Mouse (Mus musculus) heart, postnatal 25 days (tissue): ENCODE results near the gene Pnmal2. TPM values are rescaled to one million over a fixed set of nuclear protein-coding genes. Genes with fewer than 3 reads are reported as not detected.
A peak's percentile ranks its signal among the peaks of the same experiment; 100 is the strongest.

Source experiments
- DNase-seq: peaks from one replicate; pipeline ENCODE4 v3.0.0; 2022; ENCODE audit warnings: low spot score
- intact Hi-C: fragments of 180-260 bp; cut with DNase I; formaldehyde crosslinking; loops from one replicate; pipeline ENCODE4 v1.15.1; 2025
- total RNA-seq, 2 experiments: library from RNA; stranded (reverse); gene quantifications; 2 replicates each; pipeline ENCODE4 v1.2.3; 2021

The Pnmal2 gene
- 1 to 10 TPM; 3.7 to 4.1 TPM for total RNA-seq

- intact Hi-C loops, result no loop called here
- peak; percentile 61 for DNase-seq
Measured at GRCm38 (mm10) chr7:16944061-16944807, at the start of gene Pnmal2. Pnmal2 (plus strand) TSS chr7:16944682.

DNA sequence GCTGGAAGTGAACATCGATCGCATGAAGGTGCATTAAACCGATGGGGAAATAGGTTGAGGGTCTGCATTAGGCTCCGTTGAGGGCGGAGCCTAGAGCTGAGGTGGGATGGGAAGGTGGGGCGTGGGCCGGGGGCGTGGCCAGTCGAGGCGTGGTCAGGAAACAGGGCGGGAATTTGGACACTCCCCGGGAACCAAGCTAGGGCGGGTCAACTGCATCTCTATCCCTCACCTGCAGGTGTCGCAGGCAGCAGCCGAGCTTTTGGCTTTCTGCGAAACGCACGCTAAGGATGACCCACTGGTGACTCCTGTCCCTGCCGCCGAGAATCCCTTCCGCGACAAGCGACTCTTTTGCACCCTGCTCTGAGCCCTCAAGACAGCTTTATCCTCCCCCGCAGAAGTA, 49.5 kb upstream of the Pnmal2 start:
- intact Hi-C loops, result loop anchor here (1.0 to 10.0 kb wide), 2 partner anchors 17 to 150 kb away; no protein-coding TSS in a partner anchor
- peak; percentile 59 for DNase-seq

- intact Hi-C loops, result loop anchor here (1.0 to 10.0 kb wide), 2 partner anchors 17 to 151 kb away; no protein-coding TSS in a partner anchor
- no peak for DNase-seq
Measured at GRCm38 (mm10) chr7:16895511-16895910, 49.0 kb upstream of the Pnmal2 start.

- intact Hi-C loops, result no loop called here
- no peak for DNase-seq
Measured at GRCm38 (mm10) chr7:16900526-16900925, 44.0 kb upstream of the Pnmal2 start.

GRCm38 (mm10) chr7:16903439-16903955, 41.0 kb upstream of the Pnmal2 start:
- no peak for DNase-seq
- intact Hi-C loops, result no loop called here

GRCm38 (mm10) chr7:16904120-16904675, 40.3 kb upstream of the Pnmal2 start:
- intact Hi-C loops, result no loop called here
- DNase-seq, result no peak

DNA sequence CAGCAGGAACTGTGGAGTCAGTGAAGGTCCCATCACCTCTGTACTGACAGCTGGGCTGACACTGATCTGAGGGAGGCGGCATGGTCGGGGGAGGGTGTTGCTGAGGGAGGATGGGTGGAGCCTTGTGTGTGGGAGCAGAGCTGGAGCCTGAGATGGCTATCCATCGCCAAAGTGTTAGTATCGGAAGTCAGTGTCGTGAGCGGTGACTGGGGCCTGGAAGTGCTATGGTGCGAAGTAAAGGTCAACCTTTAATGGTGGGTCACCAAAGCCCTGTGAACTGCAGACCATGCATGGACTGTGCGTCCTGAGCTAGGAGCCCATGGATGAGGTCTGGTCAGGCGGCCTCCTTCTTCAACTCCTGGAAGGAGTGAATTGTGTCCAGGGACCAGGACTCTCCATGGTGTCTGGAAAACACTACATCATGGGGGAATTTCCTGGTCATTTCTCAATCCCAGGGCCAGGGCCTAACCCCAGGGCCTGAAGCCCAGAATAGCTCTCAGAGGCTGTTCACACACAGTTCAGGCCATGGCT, 38.9 kb upstream of the Pnmal2 start:
- intact Hi-C loops, result no loop called here
- peak; percentile 55 for DNase-seq

GRCm38 (mm10) chr7:16906281-16906680, 38.2 kb upstream of the Pnmal2 start, which contains the start of gene Ptgir:
Ptgir (plus strand) TSS chr7:16906490.
- intact Hi-C loops, result no loop called here
- peak; percentile 74 for DNase-seq

GRCm38 (mm10) chr7:16906889-16907559, 37.5 kb upstream of the Pnmal2 start:
- intact Hi-C loops, result no loop called here
- DNase-seq, result no peak

DNA sequence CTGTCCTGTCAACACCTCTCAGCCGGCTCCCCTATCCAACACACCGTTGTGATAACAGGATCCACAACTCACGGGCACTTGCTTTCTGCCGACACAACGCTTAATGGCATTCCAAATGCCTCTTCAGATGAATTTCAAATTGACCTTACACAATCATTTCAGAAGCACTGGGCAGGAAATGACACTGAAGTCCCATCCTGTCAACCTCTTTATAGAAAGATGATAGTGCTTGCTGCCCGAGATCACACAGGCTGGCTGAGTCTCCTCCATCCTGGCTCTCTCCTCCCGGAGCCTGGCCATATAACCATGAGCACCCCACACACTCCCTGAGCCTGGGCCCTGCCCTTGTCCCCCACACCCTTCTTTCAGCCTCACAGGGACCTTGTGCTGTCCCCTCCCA, 36.6 kb upstream of the Pnmal2 start:
- DNase-seq, result no peak
- intact Hi-C loops, result no loop called here

DNA sequence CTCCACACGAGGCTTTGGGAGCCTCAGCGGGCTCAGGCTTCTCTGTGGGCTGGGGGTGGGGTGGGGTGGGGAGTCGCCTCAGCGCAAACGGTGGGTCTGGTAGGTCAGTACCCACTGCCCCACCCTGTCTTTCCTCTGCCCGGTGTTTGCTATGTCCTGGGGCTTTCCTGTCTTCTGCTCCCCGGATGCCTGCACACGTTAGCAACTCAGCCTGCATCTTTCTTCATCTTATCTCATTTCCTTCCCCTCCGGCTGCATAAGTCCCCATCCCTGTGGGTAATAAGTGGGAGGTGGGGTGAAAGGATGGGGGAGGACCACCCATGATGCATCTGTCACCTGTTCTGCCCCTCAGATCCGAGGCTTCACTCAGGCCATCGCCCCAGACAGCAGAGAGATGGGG, 36.1 kb upstream of the Pnmal2 start:
- intact Hi-C loops, result no loop called here
- DNase-seq, result no peak

- intact Hi-C loops, result no loop called here
- no peak for DNase-seq
Measured at GRCm38 (mm10) chr7:16908859-16909258, 35.6 kb upstream of the Pnmal2 start.

DNA sequence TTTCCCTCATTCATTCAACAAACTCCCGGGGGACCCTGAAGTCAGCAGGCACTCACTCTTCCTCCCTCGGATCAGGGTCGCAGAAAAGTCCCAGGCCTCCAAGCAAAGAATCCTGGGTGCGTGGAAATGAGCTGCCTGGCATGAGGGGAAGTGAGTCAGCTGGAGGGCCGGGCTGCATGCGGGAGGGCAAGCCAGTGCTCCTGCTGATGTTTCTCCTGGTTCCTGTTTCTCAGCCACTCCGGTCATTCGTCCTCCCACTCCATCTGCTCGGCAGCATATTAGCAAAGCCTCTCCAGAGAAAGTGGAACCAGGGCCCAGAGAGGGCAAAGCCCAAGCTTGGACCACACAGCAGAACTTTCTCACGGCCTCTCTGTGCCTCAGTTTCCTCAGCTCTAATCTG, 34.6 kb upstream of the Pnmal2 start:
- intact Hi-C loops, result no loop called here
- DNase-seq, result no peak

DNA sequence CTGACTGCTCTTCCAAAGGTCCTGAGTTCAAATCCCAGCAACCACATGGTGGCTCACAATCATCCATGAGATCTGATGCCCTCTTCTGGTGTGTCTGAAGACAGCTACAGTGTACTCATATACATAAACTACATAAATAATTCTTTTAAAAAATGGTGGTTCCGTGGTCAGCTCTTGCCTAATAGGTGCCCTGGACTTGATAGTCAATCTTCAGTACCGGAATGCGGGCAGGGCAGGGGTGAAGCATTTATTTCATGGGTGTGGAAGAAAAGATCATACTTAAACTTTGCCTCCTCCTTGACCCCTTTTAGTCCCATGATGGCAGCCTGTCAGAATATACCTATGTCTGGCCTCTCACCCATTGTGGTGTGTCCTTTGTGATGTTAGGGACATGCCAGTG, 32.6 kb upstream of the Pnmal2 start:
- intact Hi-C loops, result loop anchor here (1.0 kb wide), 1 partner anchor 17 kb away; no protein-coding TSS in a partner anchor
- DNase-seq, result no peak

- intact Hi-C loops, result loop anchor here (1.0 kb wide), 1 partner anchor 17 kb away; no protein-coding TSS in a partner anchor
- peak; percentile 60 for DNase-seq
Measured at GRCm38 (mm10) chr7:16912360-16912759, 32.1 kb upstream of the Pnmal2 start.

GRCm38 (mm10) chr7:16913806-16914452, 30.6 kb upstream of the Pnmal2 start:
- intact Hi-C loops, result loop anchor here (2.0 kb wide), 1 partner anchor 41 kb away; no protein-coding TSS in a partner anchor
- no peak for DNase-seq

DNA sequence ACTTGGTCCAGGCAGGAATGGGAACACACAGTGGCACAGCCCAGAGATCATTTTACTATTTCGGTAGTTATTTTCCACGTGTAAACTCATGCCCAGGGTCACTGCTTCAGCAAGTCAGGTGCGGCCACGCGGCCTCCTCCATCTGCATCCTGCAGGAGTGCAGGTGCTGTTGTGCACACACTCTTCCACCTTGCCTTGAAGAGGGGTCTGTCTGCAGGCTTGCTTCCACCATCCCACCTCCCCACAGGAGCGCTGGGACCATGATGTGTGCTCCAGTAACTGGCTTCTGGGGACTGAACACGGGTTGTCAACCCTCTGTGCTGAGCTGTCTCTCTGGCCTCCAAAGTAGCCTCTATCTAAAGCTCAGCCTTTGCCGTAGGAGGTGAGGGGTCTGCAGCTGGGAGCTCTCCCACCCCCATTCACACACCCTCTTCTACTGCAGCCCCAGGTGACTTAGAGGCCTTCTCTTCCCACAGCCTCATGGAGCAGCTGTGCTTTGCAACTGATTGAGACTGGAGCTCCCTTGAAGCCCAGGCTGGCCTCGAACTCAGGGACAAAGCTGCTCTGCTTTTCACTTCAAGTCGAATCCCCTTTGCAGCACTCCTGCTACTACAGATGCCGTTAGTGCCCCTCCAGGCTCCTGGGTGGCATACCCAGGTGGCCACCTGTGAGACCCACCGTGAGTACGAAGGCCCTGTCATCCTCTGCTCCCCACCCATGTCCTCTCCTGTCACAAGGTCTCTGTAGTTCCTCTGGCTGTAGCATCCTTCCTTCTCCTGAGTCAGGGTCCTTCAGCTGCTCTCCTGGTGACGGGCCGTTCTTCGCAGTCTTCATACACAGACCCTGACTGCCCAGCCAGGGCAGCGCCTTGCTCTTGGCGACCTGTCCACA, 29.8 kb upstream of the Pnmal2 start:
- intact Hi-C loops, result loop anchor here (2.0 kb wide), 1 partner anchor 42 kb away; no protein-coding TSS in a partner anchor
- DNase-seq, result no peak

DNA sequence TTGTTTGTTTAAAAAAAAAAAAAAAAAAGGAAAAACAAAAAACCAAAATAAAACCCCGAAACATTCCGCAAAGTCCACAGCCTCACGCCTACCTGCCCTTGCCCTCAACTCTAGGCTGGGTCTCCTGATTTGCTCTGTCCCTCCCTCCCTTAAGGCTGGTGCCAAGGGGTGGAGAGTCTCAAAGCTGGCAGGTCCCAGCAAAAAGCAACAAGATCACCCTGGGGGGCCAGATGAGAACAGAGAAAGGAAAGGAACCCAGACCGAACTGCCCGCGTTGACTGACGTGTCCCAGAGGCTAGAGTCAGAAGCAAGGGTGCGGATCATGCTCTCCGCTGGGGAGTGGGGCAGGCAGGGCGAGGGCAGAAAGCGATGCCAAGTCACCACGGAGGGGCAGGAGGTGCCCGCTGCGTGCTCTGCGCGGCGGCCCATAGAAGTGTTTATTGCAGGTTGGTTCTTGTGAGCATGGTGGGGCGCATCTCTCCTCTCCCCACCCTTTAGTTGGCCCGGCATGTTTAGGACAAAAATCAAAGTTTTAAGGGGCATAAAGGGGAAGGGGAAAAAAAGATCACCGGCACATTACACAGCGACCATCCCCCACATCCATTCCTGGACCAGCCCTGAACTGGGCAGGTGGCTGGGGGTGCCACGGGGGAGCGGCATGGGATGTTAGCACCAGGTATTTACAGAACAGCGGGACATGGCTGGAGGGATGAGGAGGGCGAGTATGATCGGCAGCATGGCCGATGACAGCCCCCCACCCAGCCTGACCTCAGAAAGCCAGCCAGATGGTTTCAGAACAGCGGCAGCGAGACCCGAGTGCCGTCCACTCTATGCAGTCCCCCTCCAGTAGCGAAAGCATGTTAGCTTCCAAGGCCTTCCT, 28.8 kb upstream of the Pnmal2 start:
- no peak for DNase-seq
- intact Hi-C loops, result loop anchor here (2.0 kb wide), 1 partner anchor 43 kb away; no protein-coding TSS in a partner anchor
